Mouse (Mus musculus): ENCODE results near the gene Adora1. TPM values are rescaled to one million over a fixed set of nuclear protein-coding genes. Genes with fewer than 3 reads are reported as not detected.

Gene Adora1
- polyA plus RNA-seq, 1 experiment from 2014 or later, result 4.0 TPM

GRCm38 (mm10) chr1:134196386-134196785, 38.8 kb downstream of the Adora1 start:
- no peaks in the 10 kb centered on the region for H3K36me3 ChIP-seq
- H3K4me1 ChIP-seq, result 0 out of 2 replicates have a peak, but pooled peaks cover 5% of the 10 kb centered on the region
- no peaks in the 10 kb centered on the region; the same call in 1 of the 2 replicates for H3K27me3 ChIP-seq
- WGBS, result 61% methylated on average over 4 of the region's 4 CpGs
- H3K4me3 ChIP-seq, result no peak overlapping the region
- no peak overlapping the region for H3K9ac ChIP-seq
- no peak for ATAC-seq (ENCODE audit: borderline replicate concordance, extremely low read depth, low FRiP score, low TSS enrichment)
- H3K27ac ChIP-seq, result no peak overlapping the region
- no peak overlapping the region for H3K4me2 ChIP-seq
- H3K9me3 ChIP-seq, result no peaks in the 10 kb centered on the region

GRCm38 (mm10) chr1:134195979-134196378, 39.3 kb downstream of the Adora1 start:
- H3K27ac ChIP-seq, result no peak overlapping the region
- H3K4me2 ChIP-seq, result no peak overlapping the region
- no peak for ATAC-seq (ENCODE audit: borderline replicate concordance, extremely low read depth, low FRiP score, low TSS enrichment)
- H3K36me3 ChIP-seq, result no peaks in the 10 kb centered on the region
- 0 out of 2 replicates have a peak, but pooled peaks cover 5% of the 10 kb centered on the region for H3K4me1 ChIP-seq
- H3K4me3 ChIP-seq, result no peak overlapping the region
- no peak overlapping the region for H3K9ac ChIP-seq
- no peaks in the 10 kb centered on the region; the same call in 1 of the 2 replicates for H3K27me3 ChIP-seq
- H3K9me3 ChIP-seq, result no peaks in the 10 kb centered on the region
- 24% methylated on average over 4 of the region's 4 CpGs for WGBS

- no peak for ATAC-seq (ENCODE audit: borderline replicate concordance, extremely low read depth, low FRiP score, low TSS enrichment)
- no peak overlapping the region for H3K4me3 ChIP-seq
- H3K4me2 ChIP-seq, result no peak overlapping the region
- H3K9ac ChIP-seq, result no peak overlapping the region
- H3K27ac ChIP-seq, result no peak overlapping the region
- H3K36me3 ChIP-seq, result no peaks in the 10 kb centered on the region
- H3K9me3 ChIP-seq, result no peaks in the 10 kb centered on the region
- H3K4me1 ChIP-seq, result 0 out of 2 replicates have a peak, but pooled peaks cover 5% of the 10 kb centered on the region
- H3K27me3 ChIP-seq, result no peaks in the 10 kb centered on the region; the same call in 1 of the 2 replicates
- 30% methylated on average over 3 of the region's 3 CpGs for WGBS
Observed at GRCm38 (mm10) chr1:134195571-134195970, 39.7 kb downstream of the Adora1 start.

- WGBS, result 21% methylated on average over 2 of the region's 2 CpGs
- 0 out of 2 replicates have a peak, but pooled peaks cover 5% of the 10 kb centered on the region for H3K4me1 ChIP-seq
- H3K9ac ChIP-seq, result no peak overlapping the region
- H3K27ac ChIP-seq, result no peak overlapping the region
- H3K36me3 ChIP-seq, result no peaks in the 10 kb centered on the region
- H3K9me3 ChIP-seq, result no peaks in the 10 kb centered on the region
- no peak for ATAC-seq (ENCODE audit: borderline replicate concordance, extremely low read depth, low FRiP score, low TSS enrichment)
- H3K4me3 ChIP-seq, result no peak overlapping the region
- H3K4me2 ChIP-seq, result no peak overlapping the region
- no peaks in the 10 kb centered on the region; the same call in 1 of the 2 replicates for H3K27me3 ChIP-seq
Observed at GRCm38 (mm10) chr1:134195117-134195516, 40.1 kb downstream of the Adora1 start.

- Histone ChIP-seq H3K36me3 (no peaks in the 10 kb centered on the region), H3K27me3 (no peaks in the 10 kb centered on the region; the same call in 1 of the 2 replicates), H3K27ac (no peak overlapping the region), H3K4me3 (no peak overlapping the region), H3K9me3 (no peaks in the 10 kb centered on the region), H3K9ac (no peak overlapping the region), H3K4me2 (no peak overlapping the region), H3K4me1 (0 out of 2 replicates have a peak, but pooled peaks cover 5% of the 10 kb centered on the region)
- ATAC-seq (ENCODE audit: borderline replicate concordance, extremely low read depth, low FRiP score, low TSS enrichment), result no peak
- WGBS, result 67% methylated on average over 16 of the region's 16 CpGs
Observed at GRCm38 (mm10) chr1:134194298-134195022, 40.8 kb downstream of the Adora1 start.

GRCm38 (mm10) chr1:134193674-134194197, 41.5 kb downstream of the Adora1 start:
- H3K27me3 ChIP-seq, result peaks cover 1% of the 10 kb centered on the region
- 50% methylated on average over 7 of the region's 7 CpGs for WGBS
- H3K9ac ChIP-seq, result no peak overlapping the region
- H3K4me1 ChIP-seq, result 0 out of 2 replicates have a peak, but pooled peaks cover 11% of the 10 kb centered on the region
- no peaks in the 10 kb centered on the region for H3K9me3 ChIP-seq
- no peaks in the 10 kb centered on the region for H3K36me3 ChIP-seq
- H3K4me3 ChIP-seq, result no peak overlapping the region
- H3K4me2 ChIP-seq, result no peak overlapping the region
- no peak for ATAC-seq (ENCODE audit: borderline replicate concordance, extremely low read depth, low FRiP score, low TSS enrichment)
- no peak overlapping the region for H3K27ac ChIP-seq

GRCm38 (mm10) chr1:134193126-134193525, 42.1 kb downstream of the Adora1 start, which contains the start of gene Mybph:
Gene Mybph, plus strand, starts transcription at chr1:134193448.
- Histone ChIP-seq H3K36me3 (no peaks in the 10 kb centered on the region), H3K4me1 (0 out of 2 replicates have a peak, but pooled peaks cover 11% of the 10 kb centered on the region), H3K9ac (no peak within 1 kb of the TSS), H3K9me3 (no peaks in the 10 kb centered on the region), H3K4me2 (no peak within 1 kb of the TSS), H3K27me3 (peaks cover 4% of the 10 kb centered on the region), H3K27ac (no peak within 1 kb of the TSS), H3K4me3 (no peak within 1 kb of the TSS)
- no peak; the same call in 1 of the 2 replicates for ATAC-seq (ENCODE audit: borderline replicate concordance, extremely low read depth, low FRiP score, low TSS enrichment)
- WGBS, result 64% methylated on average over 1 of the region's 1 CpGs

- H3K9me3 ChIP-seq, result no peaks in the 10 kb centered on the region
- H3K36me3 ChIP-seq, result no peaks in the 10 kb centered on the region
- 28% methylated on average over 4 of the region's 4 CpGs for WGBS
- H3K27me3 ChIP-seq, result peaks cover 4% of the 10 kb centered on the region
- H3K27ac ChIP-seq, result no peak overlapping the region
- H3K4me3 ChIP-seq, result no peak overlapping the region
- H3K9ac ChIP-seq, result no peak overlapping the region
- ATAC-seq (ENCODE audit: borderline replicate concordance, extremely low read depth, low FRiP score, low TSS enrichment), result no peak
- 0 out of 2 replicates have a peak, but pooled peaks cover 11% of the 10 kb centered on the region for H3K4me1 ChIP-seq
- no peak overlapping the region for H3K4me2 ChIP-seq
Observed at GRCm38 (mm10) chr1:134192024-134192423, 43.2 kb downstream of the Adora1 start.

- 0 out of 2 replicates have a peak, but pooled peaks cover 11% of the 10 kb centered on the region for H3K4me1 ChIP-seq
- H3K9me3 ChIP-seq, result no peaks in the 10 kb centered on the region
- no peak overlapping the region for H3K27ac ChIP-seq
- 88% methylated on average over 5 of the region's 5 CpGs for WGBS
- ATAC-seq (ENCODE audit: borderline replicate concordance, extremely low read depth, low FRiP score, low TSS enrichment), result no peak
- peaks cover 4% of the 10 kb centered on the region for H3K27me3 ChIP-seq
- H3K36me3 ChIP-seq, result no peaks in the 10 kb centered on the region
- no peak overlapping the region for H3K4me3 ChIP-seq
- no peak overlapping the region for H3K4me2 ChIP-seq
- H3K9ac ChIP-seq, result no peak overlapping the region
Observed at GRCm38 (mm10) chr1:134191192-134191591, 44.0 kb downstream of the Adora1 start.

GRCm38 (mm10) chr1:134188989-134189729, 46.1 kb downstream of the Adora1 start:
- H3K27me3 ChIP-seq, result peaks cover 4% of the 10 kb centered on the region; the same call in 1 of the 2 replicates
- no peaks in the 10 kb centered on the region for H3K9me3 ChIP-seq
- H3K9ac ChIP-seq, result no peak overlapping the region
- no peak overlapping the region for H3K27ac ChIP-seq
- no peak for ATAC-seq (ENCODE audit: borderline replicate concordance, extremely low read depth, low FRiP score, low TSS enrichment)
- 23% methylated on average over 12 of the region's 12 CpGs for WGBS
- no peak overlapping the region for H3K4me3 ChIP-seq
- H3K4me1 ChIP-seq, result 0 out of 2 replicates have a peak, but pooled peaks cover 5% of the 10 kb centered on the region
- H3K4me2 ChIP-seq, result no peak overlapping the region
- no peaks in the 10 kb centered on the region for H3K36me3 ChIP-seq

- no peak overlapping the region for H3K4me2 ChIP-seq
- no peaks in the 10 kb centered on the region for H3K9me3 ChIP-seq
- no peaks in the 10 kb centered on the region for H3K36me3 ChIP-seq
- H3K4me1 ChIP-seq, result 0 out of 2 replicates have a peak, but pooled peaks cover 5% of the 10 kb centered on the region
- no peak overlapping the region for H3K9ac ChIP-seq
- no peak for ATAC-seq (ENCODE audit: borderline replicate concordance, extremely low read depth, low FRiP score, low TSS enrichment)
- H3K27ac ChIP-seq, result no peak overlapping the region
- WGBS, result 69% methylated on average over 5 of the region's 5 CpGs
- H3K4me3 ChIP-seq, result no peak overlapping the region
- H3K27me3 ChIP-seq, result peaks cover 4% of the 10 kb centered on the region; the same call in 1 of the 2 replicates
Observed at GRCm38 (mm10) chr1:134188217-134188616, 47.0 kb downstream of the Adora1 start.

Data from lung, embryonic 15.5 days (tissue).